Mouse (Mus musculus) MEL-GATA-1-ER (cell line): ENCODE data around the gene Acsl5.

Source experiments
- DNase-seq: peaks from one replicate; pipeline ENCODE4 v3.0.0-alpha.2; 2012; ENCODE audit warnings: low read depth; ENCODE audit errors: extremely low read depth

Acsl5 gene

DNA sequence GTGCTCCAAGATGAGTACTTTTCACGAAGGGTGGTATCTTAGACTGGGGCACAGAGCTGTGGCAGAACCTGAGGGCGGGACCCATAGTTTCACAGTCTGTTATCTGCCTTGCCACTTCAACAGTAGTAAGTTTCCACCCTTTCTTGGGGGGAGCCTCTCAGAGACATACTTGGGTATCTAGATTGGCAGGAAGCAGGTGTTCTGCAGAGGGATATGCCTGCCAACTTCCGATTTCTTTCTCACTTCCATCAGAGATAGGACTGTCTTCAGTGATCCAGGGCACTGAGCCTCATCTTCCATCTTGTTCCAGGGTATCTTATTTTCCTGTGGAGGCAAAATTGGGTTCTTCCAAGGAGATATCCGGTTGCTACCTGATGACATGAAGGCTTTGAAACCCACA is 32.4 kb downstream of the Acsl5 start:
- DNase-seq, result peak; percentile 98

DNA sequence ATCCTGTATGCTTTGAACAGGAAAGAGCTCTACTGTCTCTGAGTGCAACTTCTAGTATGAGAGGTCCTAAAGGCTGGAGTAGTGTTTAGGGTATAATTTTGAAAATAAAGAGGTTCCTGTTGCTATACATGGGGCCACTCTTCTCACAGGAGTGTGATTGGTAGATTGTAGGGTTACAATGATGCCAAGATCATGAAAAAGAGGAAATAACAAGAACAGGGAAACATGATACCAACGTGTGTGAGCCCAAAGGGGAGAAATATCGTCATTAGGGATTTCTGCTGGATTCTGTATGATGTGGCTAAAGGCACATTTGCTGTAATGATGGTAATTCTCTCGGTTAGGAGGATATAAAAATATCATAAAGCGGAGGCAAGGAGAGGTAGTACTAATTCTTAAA is 34.3 kb downstream of the Acsl5 start:
- DNase-seq, result peak; percentile 75

DNA sequence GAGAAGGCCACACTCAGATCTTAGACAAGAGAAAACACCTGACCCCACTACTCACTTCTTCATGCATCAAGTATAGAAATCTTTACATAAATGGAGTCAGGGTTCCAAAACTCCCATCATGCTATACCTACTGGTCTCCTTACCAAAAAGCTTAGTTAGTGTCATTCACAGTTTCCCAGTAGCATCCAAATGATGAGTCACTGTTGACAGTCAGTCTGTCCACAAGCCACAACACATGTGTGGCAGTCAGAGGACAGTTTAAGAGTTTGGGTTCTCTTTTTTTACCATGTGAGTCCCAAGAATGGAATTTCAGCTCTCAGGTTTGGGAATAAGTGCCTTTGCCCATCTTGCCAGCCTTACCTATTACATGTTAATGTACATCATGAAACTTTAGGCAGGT is 37.2 kb downstream of the Acsl5 start:
- DNase-seq, result no peak

DNA sequence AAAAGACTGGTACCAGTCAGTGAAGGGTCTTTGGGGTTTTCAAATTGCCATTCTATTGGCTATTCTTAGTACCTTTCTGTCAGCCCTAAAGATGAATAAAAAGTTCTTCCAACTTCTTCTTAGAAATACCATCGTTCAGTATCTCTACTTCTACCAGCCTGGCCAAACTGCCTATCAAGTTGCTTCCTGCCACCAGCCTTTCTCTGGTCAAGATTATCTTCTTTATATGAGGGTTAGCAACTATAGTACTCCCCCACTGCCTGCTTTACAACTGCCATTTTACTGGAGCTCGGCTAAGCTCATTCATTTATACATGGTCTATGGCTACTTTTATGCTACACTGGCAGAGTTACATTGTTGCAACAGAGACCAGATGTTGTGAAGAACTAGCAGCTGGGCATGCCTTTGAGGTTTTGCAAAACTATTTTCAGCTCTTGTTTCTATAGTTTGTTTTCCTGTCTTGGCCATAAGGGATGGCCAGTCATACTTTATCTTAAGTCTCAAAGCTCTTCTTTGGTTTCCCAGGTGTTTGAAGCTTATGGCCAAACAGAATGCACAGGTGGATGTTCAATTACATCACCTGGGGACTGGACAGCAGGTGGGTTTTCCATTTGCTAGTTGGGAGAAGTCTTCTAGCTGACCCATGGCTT is 39.0 kb downstream of the Acsl5 start:
- no peak for DNase-seq

DNA sequence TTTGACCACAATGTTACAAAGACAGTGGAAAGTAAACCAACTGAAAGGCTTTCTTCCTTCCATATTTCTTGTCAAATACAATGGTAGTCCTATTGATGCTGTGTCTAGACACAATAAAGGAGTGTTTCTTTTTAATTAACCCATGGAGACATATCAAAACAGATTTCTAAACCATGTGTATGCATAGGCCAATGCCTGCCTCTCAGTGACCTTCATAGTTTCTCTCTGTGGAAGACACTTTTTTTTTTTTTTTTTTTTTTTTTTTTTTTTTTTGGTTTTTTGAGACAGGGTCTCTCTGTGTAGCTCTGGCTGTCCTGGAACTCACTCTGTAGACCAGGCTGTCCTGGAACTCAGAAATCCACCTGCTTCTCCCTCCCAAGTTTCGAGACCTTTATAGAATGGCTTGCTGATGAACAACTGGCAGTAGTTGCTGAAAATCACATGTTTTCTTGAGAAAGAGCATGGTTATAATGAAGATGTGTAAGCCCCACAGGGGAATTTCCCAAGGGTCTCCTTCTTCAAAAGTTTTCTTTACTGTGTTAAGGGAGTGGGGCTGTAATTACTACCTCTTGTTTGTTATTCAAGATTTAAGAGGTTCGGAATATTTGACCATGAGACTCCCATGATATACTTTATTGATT is 40.6 kb downstream of the Acsl5 start:
- no peak for DNase-seq

DNA sequence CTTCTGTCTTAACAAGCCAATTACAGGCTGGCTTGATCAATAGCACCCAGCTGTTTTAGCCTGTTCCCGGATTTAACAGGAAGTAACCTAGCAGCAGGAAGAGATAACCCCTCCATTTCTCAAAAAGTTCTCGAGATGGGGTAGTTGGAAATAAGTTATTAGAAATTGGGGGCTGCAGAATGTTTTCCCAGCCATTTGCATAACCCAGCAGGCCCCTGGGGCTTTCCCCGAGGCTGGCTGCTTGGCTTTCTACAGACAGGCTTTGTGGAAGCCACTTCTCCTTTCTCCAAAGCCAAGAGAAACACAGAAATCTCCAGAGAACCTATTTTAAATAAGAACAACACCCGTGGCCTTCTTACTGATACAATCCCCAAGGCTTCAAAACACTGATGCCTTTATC is 41.4 kb downstream of the Acsl5 start:
- no peak for DNase-seq

DNA sequence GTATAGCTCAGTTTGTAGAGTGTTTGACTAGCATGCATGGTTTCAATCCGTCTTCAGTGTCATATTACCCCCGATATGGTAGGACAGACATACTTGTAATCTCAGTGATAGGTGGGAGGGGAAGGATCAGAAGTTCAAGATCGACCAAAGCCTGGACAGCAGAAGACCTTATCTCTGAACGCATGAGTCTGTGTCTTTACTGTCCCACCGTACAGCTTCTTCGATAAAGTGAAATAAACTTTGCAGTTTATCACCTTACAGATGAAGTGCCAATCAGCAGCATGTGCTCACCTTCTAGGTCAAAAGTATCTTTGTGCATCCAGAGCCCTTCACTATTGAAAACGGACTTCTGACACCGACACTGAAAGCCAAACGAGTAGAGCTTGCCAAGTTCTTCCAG is 43.3 kb downstream of the Acsl5 start:
- no peak for DNase-seq

DNA sequence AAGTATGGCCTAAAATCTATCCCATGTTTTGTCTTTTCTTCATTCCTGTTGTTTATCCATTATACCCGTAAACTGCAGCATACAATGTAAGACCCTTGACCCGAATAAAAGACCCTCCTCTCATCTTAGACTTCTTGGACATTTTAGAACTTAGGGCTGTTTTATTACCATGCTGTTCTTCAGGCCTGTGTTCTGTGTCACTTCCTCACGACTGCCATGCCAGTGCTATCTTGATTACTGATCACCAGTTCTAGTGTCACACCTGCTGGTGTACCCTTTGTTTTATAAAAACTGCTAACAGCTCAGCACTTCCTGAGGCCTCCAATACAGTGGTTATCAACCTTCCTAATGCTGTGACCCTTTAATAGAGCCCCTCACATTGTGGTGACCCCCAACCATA is 43.8 kb downstream of the Acsl5 start:
- DNase-seq, result no peak

DNA sequence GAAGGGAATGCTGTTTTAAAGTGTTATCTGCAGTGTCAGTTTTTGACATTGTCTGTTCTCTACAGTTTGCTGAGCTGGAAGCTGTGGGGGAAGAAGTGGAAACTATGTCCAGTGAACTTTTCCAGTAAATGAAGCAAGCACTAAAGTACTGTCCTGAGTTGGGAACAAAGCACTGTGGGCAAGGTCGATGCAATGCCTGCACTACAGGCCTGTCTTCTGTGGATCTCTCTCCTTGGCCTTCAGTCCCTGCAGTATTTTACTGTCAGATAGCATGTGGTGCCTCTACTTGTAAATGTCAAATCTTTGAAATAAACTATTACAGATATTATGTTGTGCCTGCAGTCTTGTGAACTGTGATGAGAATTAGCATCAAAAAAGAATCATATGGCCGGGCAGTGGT is 44.6 kb downstream of the Acsl5 start:
- DNase-seq, result no peak

DNA sequence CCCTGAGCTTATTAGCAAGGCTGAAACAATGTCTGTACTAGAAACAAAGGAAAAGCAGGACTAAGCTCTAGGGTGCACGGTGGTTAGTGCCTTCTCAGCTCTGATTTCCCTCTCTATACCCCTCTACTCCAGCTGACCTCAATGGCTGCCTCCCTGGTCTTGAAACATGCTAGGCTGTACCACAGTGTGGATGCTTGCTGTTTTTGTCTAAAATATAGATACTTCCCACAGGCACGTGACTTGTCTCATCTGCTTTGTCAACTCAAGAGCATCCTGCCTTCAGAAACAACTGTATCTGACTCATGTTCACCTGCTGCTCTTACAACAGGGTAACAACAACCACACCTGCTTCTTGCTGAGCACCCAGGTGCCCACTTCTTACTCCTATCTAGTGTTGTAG is 45.8 kb downstream of the Acsl5 start:
- DNase-seq, result no peak

DNA sequence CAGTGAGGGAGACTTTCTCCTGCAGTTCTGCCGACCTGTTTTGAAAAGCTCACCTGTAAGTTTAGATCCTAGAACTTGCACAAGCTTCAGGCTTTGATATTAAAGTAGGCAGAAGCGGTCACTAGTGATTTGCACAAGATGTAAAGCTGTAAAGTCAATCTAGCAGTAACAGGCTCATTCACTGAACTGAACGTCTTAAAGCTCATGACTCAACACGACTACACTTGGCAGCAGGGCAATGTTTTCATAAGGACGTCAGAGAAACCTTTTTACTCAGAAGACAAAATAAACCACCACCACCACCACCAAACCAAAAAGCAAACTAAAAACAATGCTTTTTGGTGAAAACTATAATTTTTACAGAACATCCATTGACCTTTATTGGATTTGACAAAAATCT is 46.2 kb downstream of the Acsl5 start:
- no peak for DNase-seq

DNA sequence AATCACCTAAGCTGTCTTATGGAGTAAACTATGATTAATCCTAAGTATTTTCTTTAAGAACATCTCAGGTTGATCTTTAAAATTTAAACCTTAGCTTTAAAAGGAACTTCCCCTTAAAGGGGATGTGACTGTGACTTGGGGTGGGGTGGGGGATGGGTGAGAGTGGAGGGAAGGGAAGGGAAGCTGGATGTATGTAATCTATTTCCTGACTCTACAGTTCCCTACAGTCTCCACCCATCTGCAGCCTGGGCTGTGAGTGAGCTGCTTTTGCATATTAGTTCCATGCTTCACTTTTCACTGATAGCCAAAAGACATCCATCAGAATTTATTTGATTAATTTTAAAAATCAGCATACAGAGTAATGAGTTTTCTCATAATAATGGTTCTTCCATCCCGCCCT is 47.6 kb downstream of the Acsl5 start:
- DNase-seq, result peak; percentile 82

DNA sequence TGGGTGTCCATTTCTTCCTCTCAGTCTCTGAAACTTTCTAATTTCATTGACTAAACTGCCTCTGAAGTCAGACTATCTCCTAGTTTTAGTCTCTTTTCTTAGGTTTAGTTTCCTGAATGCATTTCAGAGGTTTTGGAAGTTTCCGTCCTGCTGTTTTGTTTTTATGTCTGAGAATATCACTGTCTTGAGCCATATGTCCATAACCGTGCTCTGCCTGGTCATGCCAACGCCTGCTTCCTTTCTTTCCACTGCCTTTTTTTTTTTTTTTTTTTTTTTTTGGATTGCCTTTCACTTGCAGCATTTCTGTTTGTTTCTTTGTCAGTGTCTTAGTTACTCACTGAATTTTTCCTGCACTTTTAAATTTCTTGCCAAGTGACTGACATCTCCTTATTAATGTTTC is 48.8 kb downstream of the Acsl5 start:
- no peak for DNase-seq

DNA sequence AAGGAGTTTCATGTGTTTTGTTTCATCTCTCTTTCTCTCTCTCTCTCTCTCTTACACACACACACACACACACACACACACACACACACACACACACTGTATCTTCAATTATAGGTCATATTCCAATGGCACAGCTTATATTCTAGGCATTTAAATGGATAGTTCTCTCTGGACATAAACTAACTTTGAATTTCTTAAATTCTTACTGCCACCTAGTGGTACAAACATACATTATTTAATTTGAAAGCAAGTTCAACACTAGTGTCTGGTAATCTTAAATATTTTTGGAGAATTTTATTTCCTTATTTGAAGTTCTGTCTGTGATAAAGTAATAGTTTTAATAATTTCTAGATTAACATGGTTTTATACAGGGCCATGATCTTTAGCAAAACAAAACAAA is 53.3 kb downstream of the Acsl5 start:
- no peak for DNase-seq

DNA sequence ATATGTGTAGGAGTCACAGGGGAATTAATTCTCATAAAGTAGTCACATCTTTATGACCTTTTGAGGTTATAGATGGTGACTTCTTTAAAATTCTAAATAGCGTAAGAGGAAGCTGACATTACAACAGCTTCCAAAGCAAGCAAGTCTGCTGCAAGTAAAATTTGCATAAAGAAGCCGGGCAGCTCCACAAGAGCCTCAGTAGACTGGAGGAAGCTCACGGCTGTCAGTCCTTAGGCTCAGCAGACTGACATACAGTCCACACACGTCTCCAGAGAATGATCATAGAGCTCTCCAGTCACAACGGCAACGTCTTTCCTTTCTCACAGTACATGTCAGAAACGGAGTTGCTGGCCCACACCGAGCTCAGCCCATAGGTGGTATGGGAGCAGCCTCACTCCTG is 60.1 kb downstream of the Acsl5 start:
- no peak for DNase-seq

DNA sequence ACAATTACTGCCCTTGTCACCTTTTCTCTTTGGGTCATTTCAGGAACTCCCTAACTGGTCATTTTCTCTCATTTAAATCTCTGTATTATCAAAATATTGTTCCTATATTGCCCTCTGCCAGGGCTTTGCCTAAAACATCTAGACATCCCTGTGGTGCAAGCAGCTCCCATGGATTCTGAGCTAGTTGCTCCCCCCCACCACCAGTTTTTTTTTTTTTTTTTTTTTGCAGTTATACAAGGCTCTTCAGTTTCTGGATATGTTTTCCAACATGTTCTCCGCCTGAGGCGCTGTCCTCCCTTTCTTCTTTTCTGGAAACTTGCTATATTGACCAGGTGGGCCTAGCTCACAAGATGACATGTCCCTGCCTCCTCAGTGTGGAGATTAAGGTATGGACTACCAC is 61.9 kb downstream of the Acsl5 start:
- no peak for DNase-seq

DNA sequence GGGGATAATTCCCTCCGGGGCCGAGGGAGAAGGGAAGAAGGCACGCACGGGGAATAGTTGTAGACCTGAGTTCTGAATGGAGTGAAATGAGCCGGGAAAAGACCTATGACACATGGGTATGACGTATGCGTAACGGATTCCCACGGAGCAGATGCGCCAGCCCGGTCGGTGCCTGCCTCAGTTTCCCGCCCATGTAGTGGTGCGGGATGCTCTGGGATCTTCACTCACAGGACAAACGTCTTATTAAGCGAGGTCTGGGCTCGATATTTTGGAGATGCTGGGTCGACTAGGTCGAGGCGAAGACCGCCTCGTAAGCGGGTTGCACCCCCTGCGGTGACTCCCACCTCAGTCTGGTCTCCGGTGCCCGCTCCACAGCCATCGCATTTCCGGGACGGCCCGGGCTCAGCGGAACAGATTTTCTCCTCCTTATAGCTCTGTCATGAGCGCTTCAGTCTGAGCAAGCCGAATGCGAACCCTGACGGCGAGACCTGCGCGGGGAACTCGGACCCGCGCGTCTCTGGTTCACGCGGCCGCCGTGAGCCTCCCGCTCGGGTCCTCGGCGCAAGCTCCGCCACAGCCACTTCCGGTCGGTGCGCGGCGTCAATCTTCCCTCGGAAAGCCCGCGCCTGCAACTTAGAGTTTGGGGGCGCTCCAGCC is 63.8 kb downstream of the Acsl5 start, which contains the start of gene Zdhhc6:
Zdhhc6 (minus strand) TSS at position 581 of the 657 bp plus-strand sequence.
- peak; percentile 56 for DNase-seq

DNA sequence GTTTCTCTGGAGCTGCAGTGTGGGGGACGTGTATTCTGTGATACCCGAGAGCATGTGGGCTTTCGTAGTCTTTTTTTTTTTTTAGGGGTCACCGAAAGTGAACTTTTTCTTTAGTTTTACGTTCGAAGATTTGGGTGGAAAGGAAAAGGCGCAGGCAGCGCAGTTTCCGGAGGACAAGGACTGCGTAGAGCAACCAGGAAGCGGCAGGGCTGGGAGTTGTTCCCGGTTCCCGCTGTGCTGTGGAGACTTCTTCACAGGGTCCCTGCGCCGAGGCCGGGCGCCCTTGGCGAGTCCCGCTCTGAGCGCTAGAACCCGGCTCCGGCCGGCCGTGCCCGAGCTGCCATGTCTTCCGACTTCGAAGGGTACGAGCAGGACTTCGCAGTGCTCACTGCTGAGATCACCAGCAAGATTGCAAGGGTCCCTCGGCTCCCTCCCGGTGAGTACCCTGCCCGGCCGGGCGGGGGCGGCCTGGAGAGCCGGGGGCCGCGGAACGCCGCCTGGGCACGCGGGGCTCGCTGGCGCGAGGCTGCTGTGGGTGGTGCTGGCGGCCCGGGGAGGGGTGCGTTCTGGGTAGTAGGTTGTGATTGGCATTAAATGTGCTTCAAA is 64.5 kb downstream of the Acsl5 start, which contains the start of gene Vti1a:
Vti1a (plus strand) TSS at position 187 of the 606 bp plus-strand sequence.
- peak; percentile 94 for DNase-seq

DNA sequence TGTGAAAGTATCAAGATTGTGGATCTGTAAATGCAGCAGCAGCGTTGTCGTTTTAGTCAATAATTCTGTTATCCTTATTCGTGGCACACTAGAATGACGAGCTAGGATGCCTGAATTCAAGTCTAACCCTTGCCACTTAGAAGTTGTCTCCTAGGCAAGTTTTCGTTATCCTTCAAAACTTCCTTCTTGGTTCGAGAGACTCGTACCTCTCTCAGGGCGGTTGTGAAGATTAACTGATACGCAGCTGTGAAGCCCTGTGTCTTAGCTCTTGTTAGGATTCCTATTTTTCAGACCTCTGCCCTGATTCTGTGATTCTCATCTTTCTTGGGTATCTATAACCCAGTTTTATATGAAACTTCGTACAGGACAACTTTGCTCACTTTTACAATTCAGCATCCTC is 65.2 kb downstream of the Acsl5 start:
- DNase-seq, result no peak

DNA sequence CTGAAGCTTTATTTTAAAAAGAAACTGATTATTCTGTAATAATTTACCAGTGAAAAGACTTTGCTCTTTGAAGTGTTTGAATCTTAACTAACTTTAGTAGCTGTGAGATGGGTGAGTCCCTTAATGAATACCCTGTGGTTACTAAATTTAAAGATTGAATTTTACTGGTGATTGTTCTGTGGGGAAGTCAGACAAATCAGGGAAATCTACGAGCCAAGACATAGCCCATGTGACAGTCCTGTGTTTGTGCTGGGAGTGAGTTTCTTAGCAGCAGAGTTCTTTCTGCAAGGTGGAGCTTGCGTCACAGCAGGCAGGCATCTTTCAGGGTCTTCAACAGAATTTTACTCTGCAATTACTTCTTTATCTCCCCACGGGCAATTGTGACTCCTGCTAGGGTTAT is 67.3 kb downstream of the Acsl5 start:
- DNase-seq, result no peak

DNA sequence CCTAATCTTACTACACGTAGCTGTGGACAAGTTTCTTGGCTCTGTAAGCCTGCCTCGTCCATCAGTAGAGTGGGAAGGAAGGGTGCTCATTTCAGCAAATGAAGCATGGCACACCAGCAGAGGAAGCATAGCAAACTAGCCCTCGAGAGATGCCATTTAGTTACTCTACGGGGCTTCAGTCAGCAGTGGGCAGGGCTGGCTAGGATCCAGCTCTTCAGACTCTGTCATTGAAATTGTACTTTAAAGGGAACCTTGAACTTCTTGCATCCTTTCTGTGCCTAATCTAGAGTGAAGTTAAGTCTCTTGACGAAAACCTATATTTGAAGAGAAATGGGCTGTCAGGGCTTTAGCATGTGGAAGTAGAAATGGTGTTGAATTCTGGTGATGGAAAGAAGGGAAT is 67.8 kb downstream of the Acsl5 start:
- DNase-seq, result no peak

DNA sequence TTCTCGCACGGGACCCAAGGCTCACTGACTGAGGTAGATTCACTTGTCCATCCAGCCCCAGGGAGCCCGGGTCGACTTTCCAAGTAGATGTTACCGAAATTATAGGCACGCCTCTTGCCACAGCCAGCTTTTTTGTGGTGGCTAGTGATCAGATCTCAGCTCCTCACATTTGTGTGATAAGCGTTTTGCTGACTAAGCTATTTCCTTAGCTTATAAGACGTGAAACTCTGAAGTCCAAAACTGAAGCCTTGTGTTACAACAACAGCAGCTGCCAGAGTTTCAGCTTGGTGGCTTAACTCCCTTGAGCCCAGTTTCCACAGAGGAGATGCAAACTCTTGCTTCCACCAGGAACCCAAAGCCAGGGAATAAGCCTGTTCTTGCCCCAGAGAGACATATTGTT is 70.9 kb downstream of the Acsl5 start:
- DNase-seq, result no peak
